Mouse (Mus musculus): ENCODE results near the gene Creg2.

- TF ChIP-seq CTCF (IDR thresholded peaks at IDR 0.05; ENCODE audit: borderline replicate concordance, control insufficient read depth, extremely low read depth, insufficient read depth, low read length, poor library complexity) (no peak), POLR2A (IDR thresholded peaks at IDR 0.05; ENCODE audit: control insufficient read depth, extremely low read depth, insufficient read depth, low read length, poor library complexity) (no peak)
These were observed 636 bp downstream of the Creg2 start for GRCm38 (mm10) chr1:39650435-39651240.
